Mouse (Mus musculus) liver, adult 2 months (tissue): ENCODE measurements around the gene Tead1.

ENCODE experiments used
- CTCF ChIP-seq: fragments of 200-500 bp; IDR thresholded peaks from 2 replicates; pipeline ENCODE4 v1.5.1; 2011; ENCODE audit warnings: low read depth, low read length, control low read depth
- POLR2A ChIP-seq: fragments of 200-500 bp; IDR thresholded peaks from 2 replicates; pipeline ENCODE4 v1.6.1; 2011; ENCODE audit warnings: low read length, control low read depth; ENCODE audit not compliant: insufficient read depth; ENCODE audit errors: extremely low read depth

- TF ChIP-seq POLR2A (no peak), CTCF (no peak)
These were observed 122.6 kb downstream of the Tead1 start for GRCm38 (mm10) chr7:112801706-112802105.
